8 mouse cellular contexts compared by ENCODE assay signal in genomic region chr5:143404148-143404930, GRCm38 (mm10). TPM values are rescaled to one million over a fixed set of nuclear protein-coding genes. Genes with fewer than 3 reads are reported as not detected.
DNase-seq lines count a peak whose midpoint lies in the region; ATAC-seq and TF ChIP-seq lines count a peak whose summit lies in the region.

No protein-coding gene starts in this region.

- H3K9me3 ChIP-seq in heart, embryonic 11.5 days (replicated peaks; ENCODE audit: control insufficient read depth, low read length): no peaks in the 10 kb centered on the region
- H3K9me3 ChIP-seq in heart, embryonic 12.5 days (replicated peaks): no peaks in the 10 kb centered on the region
- no peaks in the 10 kb centered on the region for H3K9me3 ChIP-seq in midbrain, embryonic 14.5 days (ENCODE audit: control insufficient read depth, low read length)

- no peak for TF ChIP-seq CTCF in bone marrow, adult 2 months (IDR thresholded peaks at IDR 0.05; ENCODE audit: control insufficient read depth, insufficient read depth, low read length)

- ATAC-seq in heart, embryonic 11.5 days (replicated peaks; ENCODE audit: insufficient number of reproducible peaks, low FRiP score, low TSS enrichment): peak; percentile 32
- peak; percentile 40 for ATAC-seq in heart, embryonic 12.5 days (ENCODE audit: insufficient number of reproducible peaks, low FRiP score)
- ATAC-seq in midbrain, embryonic 14.5 days (ENCODE audit: low FRiP score, low TSS enrichment): peak; percentile 36
- no peak for ATAC-seq in monocyte, adult 5-6 weeks (replicated peaks; ENCODE audit: insufficient number of reproducible peaks, low FRiP score, low TSS enrichment, poor library complexity, severe bottlenecking)

- no peaks in the 10 kb centered on the region for H3K27me3 ChIP-seq in heart, embryonic 11.5 days (ENCODE audit: control insufficient read depth, insufficient read depth, low read length)
- no peaks in the 10 kb centered on the region for H3K27me3 ChIP-seq in heart, embryonic 12.5 days (replicated peaks)
- H3K27me3 ChIP-seq in midbrain, embryonic 14.5 days (ENCODE audit: control insufficient read depth, insufficient read depth, low read length): no peaks in the 10 kb centered on the region

- TF ChIP-seq POLR2A in bone marrow, adult 2 months (IDR thresholded peaks at IDR 0.05; ENCODE audit: borderline replicate concordance, control insufficient read depth, low read depth, low read length): peak; percentile 11; the same call in 1 of the 2 replicates

- peak overlapping the region; percentile 76 for H3K27ac ChIP-seq in heart, embryonic 11.5 days (ENCODE audit: low read depth, low read length)
- peak overlapping the region; percentile 93 for H3K27ac ChIP-seq in bone marrow, adult 2 months (ENCODE audit: control insufficient read depth, insufficient read depth, low read depth, low read length, poor library complexity)
- peak overlapping the region; percentile 89 for H3K27ac ChIP-seq in heart, embryonic 12.5 days (ENCODE audit: poor library complexity, severe bottlenecking)
- peak overlapping the region; percentile 82 for H3K27ac ChIP-seq in midbrain, embryonic 14.5 days (replicated peaks; ENCODE audit: low read depth, low read length)

- intact Hi-C loops in heart, postnatal 25 days (cut with DNase I): no loop called here

- no peak for DNase-seq in heart, postnatal 25 days (ENCODE audit: low spot score)
- peak; percentile 20 to 50 for DNase-seq in kidney, postnatal 4 days
- DNase-seq in midbrain, embryonic 14.5 days: peak; percentile 21
- no peak for DNase-seq in right cerebral cortex, postnatal 36 days (ENCODE audit: low spot score in 2 of 2)

- H3K36me3 ChIP-seq in heart, embryonic 11.5 days (ENCODE audit: control insufficient read depth, insufficient read depth, low read length): no peaks in the 10 kb centered on the region
- H3K36me3 ChIP-seq in heart, embryonic 12.5 days: peaks cover 27% of the 10 kb centered on the region
- peaks cover 24% of the 10 kb centered on the region for H3K36me3 ChIP-seq in midbrain, embryonic 14.5 days (ENCODE audit: control insufficient read depth, insufficient read depth, low read length)

- peak overlapping the region; percentile 91 for H3K4me3 ChIP-seq in heart, embryonic 11.5 days (ENCODE audit: low read depth, low read length)
- H3K4me3 ChIP-seq in bone marrow, adult 2 months (replicated peaks; ENCODE audit: control insufficient read depth, low read depth, low read length): peak overlapping the region; percentile 96
- H3K4me3 ChIP-seq in heart, embryonic 12.5 days: peak overlapping the region; percentile 100
- peak overlapping the region; percentile 94 for H3K4me3 ChIP-seq in midbrain, embryonic 14.5 days (replicated peaks; ENCODE audit: low read depth, low read length)

- peak overlapping the region; percentile 73 for H3K4me2 ChIP-seq in heart, embryonic 11.5 days
- H3K4me2 ChIP-seq in heart, embryonic 12.5 days: peak overlapping the region; percentile 78
- peak overlapping the region; percentile 59 for H3K4me2 ChIP-seq in midbrain, embryonic 14.5 days (ENCODE audit: low read length)

- peaks cover 25% of the 10 kb centered on the region for H3K4me1 ChIP-seq in heart, embryonic 11.5 days (ENCODE audit: control insufficient read depth, insufficient read depth, low read length)
- H3K4me1 ChIP-seq in bone marrow, adult 2 months (ENCODE audit: control insufficient read depth, insufficient read depth, low read length): peaks cover 1% of the 10 kb centered on the region; the same call in 1 of the 2 replicates
- H3K4me1 ChIP-seq in heart, embryonic 12.5 days (replicated peaks): peaks cover 53% of the 10 kb centered on the region
- H3K4me1 ChIP-seq in midbrain, embryonic 14.5 days (ENCODE audit: control insufficient read depth, insufficient read depth, low read length): peaks cover 9% of the 10 kb centered on the region

- WGBS in heart, embryonic 11.5 days (ENCODE audit: insufficient replicate concordance): 4% methylated on average over 34 of the region's 34 CpGs
- WGBS in bone marrow, adult 2 months: 5% methylated on average over 34 of the region's 34 CpGs
- WGBS in heart, embryonic 12.5 days: 4% methylated on average over 34 of the region's 34 CpGs
- 5% methylated on average over 34 of the region's 34 CpGs for WGBS in midbrain, embryonic 14.5 days

- peak overlapping the region; percentile 96 for H3K9ac ChIP-seq in heart, embryonic 11.5 days (ENCODE audit: low read depth, low read length)
- H3K9ac ChIP-seq in heart, embryonic 12.5 days: peak overlapping the region; percentile 100
- peak overlapping the region; percentile 83 for H3K9ac ChIP-seq in midbrain, embryonic 14.5 days (replicated peaks; ENCODE audit: low read length)

RNA-seq across cellular contexts. Expression of gene Kdelr2, which starts 0.7 kb away (rescaled TPM):
- polyA plus RNA-seq in heart, embryonic 11.5 days (2014; fragmentation: Nextera tagmentation; extraction: Ambion mirVana): 269 and 291 TPM in 2 replicates
- 10 to 100 TPM; 55.6 to 58.0 TPM for total RNA-seq in heart, postnatal 25 days (2021)
- polyA plus RNA-seq in bone marrow, adult 2 months (2011; ENCODE audit: insufficient read depth, insufficient read length, low replicate concordance, missing spikeins): 18.4 and 24.9 TPM in 2 replicates
- polyA plus RNA-seq in heart, embryonic 12.5 days (2016; fragmentation: Nextera tagmentation; extraction: Ambion mirVana): 285 TPM in 2 replicates
- polyA plus RNA-seq in midbrain, embryonic 14.5 days (2014; fragmentation: Nextera tagmentation; extraction: Ambion mirVana): 134 and 139 TPM in 2 replicates
- total RNA-seq in monocyte, adult 5-6 weeks (2017): 47.3 to 66.2 TPM (median 47.5 TPM) in 3 replicates

RNA-seq across cellular contexts. Expression of gene Grid2ip, which starts 47.2 kb away (rescaled TPM):
- polyA plus RNA-seq in heart, embryonic 11.5 days (2014; fragmentation: Nextera tagmentation; extraction: Ambion mirVana): 0.77 and 1.1 TPM in 2 replicates
- total RNA-seq in heart, postnatal 25 days (2021): not detected
- not detected in 2 replicates for polyA plus RNA-seq in bone marrow, adult 2 months (2011; ENCODE audit: insufficient read depth, insufficient read length, low replicate concordance, missing spikeins)
- 0.14 and 0.51 TPM in 2 replicates for polyA plus RNA-seq in heart, embryonic 12.5 days (2016; fragmentation: Nextera tagmentation; extraction: Ambion mirVana)
- polyA plus RNA-seq in midbrain, embryonic 14.5 days (2014; fragmentation: Nextera tagmentation; extraction: Ambion mirVana): 0.29 and 0.31 TPM in 2 replicates
- total RNA-seq in monocyte, adult 5-6 weeks (2017): not detected in 3 replicates

Comparison
In these comparisons a context has a peak if more than half of its experiments do, and no peak if none do; other contexts are left out.
1. DNase-seq: peak in kidney, postnatal 4 days (2 of 2) and midbrain, embryonic 14.5 days (single experiment); none in heart, postnatal 25 days (single experiment) and right cerebral cortex, postnatal 36 days (0 of 2).
2. Peak in every context shown above with its lines, with median percentiles within 50 percentile points of each other: H3K27ac ChIP-seq, H3K4me2 ChIP-seq, H3K4me3 ChIP-seq and H3K9ac ChIP-seq.